Mouse (Mus musculus): ENCODE results near the gene Cfap58.

DNA sequence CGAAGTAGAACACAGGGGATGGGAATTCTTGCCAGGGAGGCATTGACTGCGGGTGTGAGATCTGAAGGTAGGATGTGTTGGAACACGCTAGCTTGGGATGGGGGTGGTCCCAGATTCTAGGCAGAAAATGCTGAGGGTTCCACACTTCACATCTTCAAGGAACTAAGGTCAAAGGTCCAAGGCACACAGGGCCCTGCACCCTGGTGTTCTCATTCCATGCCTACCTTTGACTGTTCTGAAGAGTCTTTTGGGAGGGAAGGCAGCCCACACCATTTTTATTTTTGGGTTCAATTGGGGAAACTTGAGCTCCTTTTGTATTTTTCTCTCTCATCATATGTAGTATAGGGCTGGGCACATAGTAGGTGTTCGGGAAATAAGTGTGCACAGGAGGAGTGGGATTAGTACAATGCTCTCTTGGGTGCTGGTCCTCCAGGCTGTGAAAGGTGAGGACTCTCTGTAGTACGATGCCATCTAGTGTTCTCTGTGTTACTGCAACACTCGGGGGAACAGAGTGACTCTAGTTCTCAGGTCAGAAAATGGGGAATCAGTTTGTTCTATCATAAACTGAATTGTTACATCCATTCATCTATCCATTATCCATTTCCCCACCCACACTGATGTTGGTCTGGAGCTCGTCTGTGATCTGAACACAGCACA lies 5.4 kb upstream of the Cfap58 start:
- no peak for TF ChIP-seq POLR2A (IDR thresholded peaks at IDR 0.05; ENCODE audit: extremely low read depth, insufficient read depth, low read length)
- peak; percentile 51 for TF ChIP-seq CTCF (IDR thresholded peaks at IDR 0.05; ENCODE audit: low read depth, low read length)
